Mouse (Mus musculus) c-Kit-positive CD71-negative TER-119-negative erythroid progenitor cells, embryonic 14.5 days (primary cell): Measurements from ENCODE around the gene Kcnh7.

ENCODE experiments used
- DNase-seq: peaks from one replicate; pipeline ENCODE4 v3.0.0-alpha.2; 2013; ENCODE audit warnings: low read depth

The Kcnh7 gene

DNA sequence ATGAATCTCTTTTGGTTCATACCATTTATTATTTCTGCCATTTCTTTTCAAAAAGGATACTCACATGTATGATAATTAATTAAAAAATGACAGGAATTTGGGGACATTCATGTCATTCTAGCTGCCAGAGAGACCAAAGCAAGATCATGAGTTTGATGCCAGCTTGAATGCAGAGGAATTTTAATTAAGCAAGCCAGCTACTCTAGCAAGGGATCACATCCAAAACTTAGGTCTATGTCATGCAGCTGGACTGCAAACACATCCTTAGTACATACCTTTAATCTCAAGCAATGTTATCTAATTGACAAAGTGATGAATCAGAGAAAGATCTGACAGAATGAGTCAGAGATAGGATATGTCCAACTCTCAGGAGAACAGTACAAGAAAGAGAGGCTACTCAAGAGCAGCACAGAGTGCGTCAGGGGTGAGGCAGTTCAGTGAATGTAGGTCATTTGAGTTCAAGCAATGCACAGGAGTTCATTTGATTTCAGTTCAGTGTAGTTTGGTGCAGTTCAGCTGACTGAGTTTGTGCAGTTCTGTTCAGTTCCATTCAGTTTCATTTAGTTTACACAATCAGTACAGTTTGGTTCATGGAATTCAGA, 248.7 kb downstream of the Kcnh7 start:
- no peak for DNase-seq

DNA sequence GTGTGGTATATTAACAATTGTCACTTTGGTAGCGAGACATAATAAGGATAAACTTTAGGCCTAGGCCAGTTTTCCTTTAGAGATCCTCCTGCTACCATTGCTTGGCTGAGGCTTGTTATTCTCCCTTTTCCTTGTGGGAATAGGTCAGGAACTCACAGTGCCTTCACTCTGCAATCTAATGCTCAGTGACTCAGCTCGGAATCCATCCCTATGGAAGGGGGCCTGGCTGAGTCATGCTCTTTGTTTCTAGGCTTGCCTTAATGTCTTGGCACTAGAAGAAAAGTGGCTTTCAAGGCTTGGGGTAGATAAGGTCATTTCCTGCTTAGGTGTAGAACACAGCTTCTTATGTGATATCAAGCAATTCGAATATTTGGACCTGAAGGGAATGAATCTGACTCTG, 255.6 kb downstream of the Kcnh7 start:
- no peak for DNase-seq

DNA sequence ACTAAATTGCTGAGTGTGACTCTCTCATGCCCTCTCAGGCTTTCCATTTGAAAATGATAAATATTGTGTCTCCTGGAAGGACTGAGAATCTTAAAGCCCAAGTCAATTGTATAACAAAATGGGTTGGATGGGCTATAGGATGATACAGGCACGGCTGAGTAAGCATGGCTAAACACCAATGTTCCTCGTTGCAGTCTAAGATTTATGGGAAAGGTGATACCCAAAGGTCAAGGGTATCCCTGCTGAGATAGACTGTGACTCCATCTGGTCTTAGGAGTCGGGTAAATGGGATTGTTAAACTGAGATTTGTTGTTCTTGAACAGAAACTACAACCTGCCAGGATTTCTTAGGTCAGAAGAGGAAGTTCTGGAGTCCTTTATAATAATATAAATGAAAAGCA, 256.0 kb downstream of the Kcnh7 start:
- DNase-seq = no peak

DNA sequence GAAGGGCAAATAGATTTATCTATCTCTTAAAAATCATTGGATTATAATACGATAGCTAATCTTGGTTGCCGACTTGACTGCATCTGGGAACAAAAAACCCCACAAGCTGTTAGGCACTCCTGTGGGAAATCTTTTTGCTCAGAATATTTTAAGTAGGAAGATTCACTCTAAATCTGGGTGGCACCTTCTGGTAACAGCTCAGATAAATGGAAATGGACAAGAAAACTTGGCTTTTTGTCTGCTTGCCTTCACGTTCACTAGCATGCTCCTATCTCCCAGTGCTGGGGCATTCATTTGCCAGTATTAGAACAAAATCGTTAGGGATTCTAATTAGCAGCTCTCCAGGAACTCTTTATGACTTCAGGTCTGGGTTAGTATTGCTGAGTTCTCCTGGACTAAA, 260.3 kb downstream of the Kcnh7 start:
- DNase-seq = no peak

DNA sequence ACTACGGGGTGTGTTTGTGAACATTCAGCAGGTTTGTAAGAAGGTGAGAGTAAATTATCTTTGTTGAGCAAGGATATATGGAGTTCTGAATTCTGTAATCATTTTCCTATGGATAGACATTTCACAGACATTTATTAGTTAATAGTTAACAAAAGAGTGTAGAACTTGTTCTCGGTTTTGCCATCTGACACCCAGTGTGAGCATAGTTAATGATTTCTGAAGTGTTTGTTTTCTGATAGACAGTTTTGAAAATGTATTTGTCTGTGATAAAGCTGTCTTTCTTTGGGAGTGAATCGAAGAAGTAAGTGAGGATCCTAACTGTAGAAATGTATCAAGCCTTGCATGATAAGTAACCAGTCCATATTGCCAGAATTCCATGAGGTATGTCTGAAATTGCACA, 276.4 kb downstream of the Kcnh7 start:
- no peak for DNase-seq

DNA sequence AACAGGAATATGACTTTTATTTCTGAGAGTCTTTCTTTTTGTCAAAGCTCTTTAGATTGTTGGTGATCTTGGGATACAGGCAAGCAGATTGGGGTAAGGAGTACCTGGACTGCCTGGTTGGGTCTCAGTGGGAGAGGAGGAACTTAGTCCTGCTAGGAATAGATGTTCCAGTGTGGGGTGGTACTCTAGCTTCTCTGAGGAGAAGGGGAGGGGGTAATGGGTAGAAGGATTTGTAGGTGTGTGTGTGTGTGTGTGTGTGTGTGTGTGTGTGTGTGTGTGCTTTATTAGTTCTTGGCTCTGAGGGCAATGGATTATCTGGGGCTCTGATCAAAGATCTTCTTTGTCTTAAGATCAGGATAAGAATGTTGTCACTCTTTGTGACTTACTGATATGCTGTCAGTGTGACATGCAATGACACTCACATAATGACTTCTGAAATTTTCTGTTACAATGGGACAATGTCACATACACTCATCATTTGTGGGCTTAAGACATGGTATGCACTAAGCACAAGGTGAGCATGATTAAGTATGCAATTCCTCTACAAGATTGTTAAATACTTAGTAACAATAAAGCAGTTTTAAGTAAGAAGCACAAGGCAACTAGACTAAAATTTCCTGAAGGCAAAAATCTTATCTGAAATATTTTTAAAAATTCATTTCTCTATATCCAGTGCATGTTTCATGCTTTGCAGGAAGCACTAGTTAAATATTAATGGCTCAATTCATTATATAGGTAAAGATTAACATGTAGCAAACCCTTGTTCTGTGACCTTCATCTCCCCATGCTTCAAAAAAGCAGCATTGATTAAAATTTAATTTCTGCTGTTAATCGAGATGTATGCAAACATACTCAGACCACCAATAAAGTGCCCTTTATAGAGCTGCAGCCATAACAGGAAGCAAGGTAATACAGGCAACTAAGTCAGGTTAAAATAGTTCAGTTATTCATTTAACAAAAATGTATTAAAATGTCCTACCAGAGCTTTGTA, 281.4 kb downstream of the Kcnh7 start:
- no peak for DNase-seq

DNA sequence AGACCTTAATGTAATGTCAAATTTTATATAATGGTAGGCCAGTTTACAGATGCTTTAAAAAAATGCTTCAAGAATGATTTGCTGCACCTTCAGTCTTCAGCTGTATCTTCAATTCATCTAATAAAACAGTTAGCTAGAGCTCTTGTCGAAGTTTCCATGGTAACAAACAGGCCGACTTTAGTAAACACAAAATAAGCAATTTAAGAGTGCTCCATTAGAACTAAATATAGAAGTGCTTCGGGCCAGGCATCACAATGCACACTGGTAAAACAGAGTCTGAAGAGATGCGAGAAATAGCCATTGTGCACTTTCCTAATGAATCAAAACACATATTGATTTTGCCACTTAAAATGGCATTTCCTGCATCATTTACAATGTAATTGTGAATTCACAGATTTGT, 305.3 kb downstream of the Kcnh7 start:
- no peak for DNase-seq

DNA sequence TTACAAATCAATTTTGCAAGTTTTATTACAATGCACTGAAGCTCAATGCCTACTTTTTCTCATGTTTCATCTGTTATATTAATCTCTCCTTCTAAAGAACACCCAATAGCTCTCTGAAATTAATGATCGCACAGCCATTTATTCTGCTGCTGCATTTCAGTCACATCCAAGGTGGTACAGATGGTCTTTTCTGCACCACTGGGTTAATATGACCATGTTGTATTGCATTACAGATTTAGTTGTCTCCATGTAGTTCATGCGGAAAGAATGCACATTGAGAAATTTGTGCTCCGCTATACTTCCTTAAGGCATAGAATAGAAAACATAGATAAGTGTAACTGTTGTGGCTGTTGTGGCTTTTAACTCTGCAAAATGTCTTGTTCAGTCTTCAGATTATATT, 328.7 kb downstream of the Kcnh7 start:
- DNase-seq = no peak

DNA sequence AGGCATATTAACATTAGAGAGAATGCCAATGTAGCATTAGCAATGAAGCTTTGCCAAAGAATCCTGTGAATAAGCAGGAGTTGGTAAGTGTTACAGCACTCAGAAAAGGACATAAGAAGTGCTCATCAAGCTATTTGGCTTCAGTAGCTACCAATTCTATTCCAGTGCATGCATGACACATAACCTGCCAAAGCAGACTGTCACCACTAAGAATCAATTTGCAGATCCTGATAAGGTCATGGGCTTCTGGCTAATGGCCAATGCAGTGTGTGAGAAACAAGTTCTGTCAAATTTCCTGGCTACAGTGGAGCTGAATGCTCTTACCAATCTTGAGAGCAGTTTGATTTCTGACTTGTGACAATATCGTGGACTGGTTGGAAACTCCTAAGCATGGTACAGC, 341.5 kb downstream of the Kcnh7 start:
- DNase-seq = no peak

DNA sequence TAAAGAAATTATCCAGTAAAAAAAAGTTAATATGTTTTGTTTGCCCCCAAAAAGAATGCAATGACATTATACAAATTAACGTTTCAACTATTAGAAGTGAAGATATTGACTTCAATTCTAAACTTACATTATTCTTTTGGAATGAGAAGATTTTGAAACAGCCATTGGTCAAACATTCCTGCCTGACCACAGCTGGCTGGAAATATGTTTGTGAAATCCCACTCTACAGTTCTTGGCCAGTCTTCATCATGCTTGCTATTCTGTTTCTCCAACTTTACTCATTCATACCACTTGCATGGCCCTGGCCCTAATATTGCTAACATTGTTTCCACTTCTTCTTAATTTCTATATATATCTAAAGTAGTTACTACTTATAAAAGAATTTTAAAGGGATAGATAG, 349.8 kb downstream of the Kcnh7 start:
- no peak for DNase-seq

DNA sequence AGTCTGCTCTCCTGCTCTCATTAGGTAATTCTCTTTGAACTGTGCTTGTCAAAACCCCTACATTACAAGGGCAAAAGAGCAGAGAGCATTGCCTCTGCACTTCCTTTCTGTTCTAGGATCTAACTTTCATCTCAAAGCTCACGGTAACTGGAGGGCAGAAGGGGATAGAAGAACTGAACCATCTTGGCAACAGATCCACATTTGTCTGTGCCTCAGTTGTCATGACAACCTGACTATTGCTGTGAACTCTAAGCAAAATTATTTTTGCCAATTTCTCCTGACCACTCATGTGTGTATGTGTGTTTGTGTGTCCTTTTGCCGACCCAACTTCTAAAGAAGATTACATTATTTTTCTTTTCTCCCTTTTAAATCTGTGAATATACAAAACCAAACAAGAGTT, 364.9 kb downstream of the Kcnh7 start:
- no peak for DNase-seq

DNA sequence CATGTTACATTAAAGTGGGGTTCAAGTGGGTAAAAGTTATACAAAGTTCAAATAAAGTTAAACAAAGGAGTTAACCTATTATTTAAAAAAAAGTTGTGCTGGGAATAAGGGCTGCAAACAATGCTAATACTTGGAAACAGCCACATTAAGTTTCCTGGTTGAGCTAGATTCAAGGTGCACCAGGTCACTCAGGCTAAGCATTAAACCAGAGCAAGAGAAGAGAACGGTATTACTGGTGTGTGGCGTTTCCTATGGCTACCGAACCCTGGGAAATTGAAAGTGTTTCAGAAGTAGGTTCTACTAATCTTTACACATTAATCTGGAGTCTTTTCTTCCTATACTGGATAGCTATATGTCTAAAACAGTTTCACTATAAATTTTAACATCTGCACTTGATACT, 368.1 kb downstream of the Kcnh7 start:
- DNase-seq = no peak

DNA sequence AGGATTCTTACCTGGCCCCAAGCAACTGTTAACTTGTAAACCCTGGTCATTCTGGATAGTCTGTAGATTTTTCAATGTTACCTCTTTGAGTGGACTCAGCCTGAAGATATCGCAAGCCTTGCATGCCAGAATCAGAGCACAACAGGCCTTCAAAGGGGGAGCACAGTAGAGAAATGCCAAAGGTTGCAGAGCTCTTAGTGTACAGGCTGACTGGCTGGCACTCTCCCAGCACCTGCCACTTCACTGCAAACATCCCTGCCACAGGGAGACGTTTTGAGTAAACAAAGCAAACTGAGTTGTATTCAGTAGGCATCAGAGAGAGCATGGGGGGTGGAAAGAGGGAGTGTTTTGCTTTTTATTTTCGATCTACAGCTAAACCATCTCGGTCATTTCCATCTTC, 375.3 kb downstream of the Kcnh7 start:
- no peak for DNase-seq

DNA sequence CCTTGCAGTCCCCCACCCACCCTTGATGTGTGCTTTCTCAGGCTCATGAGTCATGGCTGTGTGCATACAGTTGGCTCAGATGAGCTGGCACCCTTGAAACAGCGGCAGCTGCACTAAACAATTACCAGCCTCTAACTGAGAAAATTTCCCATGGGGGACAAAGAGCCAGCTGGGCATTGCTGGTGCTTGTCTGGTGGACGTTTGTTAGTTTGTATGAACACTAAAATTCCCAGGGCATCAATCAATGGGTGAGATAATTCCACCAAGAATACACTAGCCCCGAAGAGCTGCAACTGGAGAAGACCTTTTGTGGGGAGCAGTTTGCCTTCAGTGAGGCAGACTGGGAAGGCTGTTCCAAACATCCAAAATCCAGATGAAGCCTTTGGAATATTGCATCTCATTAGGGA, 376.6 kb downstream of the Kcnh7 start:
- no peak for DNase-seq

DNA sequence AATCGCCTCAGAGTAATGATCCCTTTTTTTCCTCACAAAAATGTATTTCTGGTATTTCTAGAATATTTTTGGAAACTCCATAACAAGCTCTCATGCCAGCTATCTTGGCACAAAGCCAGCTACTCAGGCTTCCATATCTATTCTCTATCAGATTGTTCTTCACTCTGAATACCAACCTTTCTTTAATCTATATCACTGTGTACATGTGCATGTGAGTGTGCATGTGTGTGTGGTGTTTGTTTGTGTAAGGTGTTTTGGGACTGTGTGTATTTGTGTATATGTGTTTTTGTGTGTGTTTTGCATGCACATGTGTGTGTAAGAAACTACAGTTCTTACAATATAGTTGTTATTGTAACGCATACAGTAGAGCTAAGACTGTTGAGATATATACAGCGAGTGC, 377.2 kb downstream of the Kcnh7 start:
- DNase-seq = no peak

DNA sequence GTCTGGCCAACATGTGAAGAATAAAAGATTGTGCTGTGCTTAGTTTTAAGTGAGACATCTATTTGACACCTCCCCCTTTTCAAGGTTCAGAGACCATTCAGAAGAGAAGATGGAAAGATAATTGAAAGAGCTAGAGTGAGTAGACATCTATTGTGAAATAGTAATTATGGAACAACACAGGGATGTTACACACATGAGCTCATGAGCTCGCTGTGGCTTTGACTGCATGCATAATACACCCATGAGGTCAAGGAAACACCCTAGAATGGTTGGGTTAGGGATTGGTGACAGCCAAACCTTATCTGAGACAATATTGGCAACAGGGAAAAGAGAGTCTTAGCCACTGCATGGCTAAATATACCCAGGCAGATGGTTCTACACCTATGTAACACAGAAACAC, 380.1 kb downstream of the Kcnh7 start:
- no peak for DNase-seq

DNA sequence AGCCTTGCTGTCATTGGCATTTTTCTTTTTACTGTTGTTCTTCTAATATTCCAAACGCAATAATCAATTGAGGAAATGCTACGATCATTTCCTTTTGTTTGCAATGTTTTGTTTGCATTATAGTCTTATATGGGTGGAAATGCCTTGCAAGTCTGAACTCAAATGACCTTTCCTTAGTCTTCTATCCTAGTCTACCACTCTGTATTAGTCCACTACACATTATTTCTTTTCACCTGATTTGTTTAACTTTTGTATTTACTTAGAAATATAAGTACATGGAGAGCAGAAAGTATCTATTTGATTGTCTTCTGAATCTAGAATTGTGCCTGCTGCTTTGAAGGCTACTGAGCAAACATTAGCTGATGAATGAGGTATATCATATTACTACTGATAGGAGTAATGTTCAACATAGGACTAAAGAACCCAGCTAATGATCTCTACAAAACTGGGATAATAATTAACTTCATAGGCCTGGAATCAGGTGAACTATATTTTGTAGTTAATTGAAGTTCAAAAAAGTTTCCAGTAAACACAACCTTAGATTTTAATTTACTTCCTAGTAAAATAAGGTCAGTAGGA, 399.5 kb downstream of the Kcnh7 start:
- no peak for DNase-seq

DNA sequence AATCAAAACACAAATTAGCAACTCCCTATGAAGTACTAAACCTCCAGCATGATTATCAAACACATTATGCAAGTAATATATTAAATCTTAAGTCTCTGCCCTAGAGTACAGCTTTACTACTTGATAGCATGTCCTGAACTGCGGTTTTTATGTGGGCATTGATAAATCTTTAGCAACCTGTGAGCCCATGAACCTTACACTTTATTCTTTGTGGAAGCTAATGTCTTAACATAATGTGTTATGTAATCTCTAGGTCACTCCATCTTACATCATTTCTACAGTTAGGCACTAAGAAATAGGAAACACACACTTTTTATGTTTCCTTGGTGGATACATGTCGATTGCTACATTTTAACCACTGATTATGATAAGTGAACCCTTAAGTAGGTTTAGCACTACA, 437.8 kb downstream of the Kcnh7 start:
- DNase-seq = no peak

DNA sequence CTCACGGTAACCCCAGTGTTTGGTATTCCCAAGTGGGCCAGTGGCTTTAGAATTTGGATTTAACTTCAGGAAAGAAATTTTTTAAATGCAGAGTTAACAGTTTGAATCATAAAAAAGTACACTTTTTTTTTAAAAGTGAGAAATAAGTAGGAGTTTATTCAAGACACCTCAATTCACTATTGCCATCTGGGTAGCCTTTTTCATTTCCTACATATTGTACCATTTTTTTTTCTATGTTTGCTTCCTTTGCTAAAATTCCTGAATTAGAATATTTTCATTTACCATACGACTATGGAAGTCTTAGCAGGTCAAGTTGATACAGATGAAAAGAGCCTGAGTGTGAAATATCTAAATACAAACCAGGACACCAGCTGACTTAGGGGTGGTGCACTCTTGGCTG, 441.0 kb downstream of the Kcnh7 start:
- no peak for DNase-seq

DNA sequence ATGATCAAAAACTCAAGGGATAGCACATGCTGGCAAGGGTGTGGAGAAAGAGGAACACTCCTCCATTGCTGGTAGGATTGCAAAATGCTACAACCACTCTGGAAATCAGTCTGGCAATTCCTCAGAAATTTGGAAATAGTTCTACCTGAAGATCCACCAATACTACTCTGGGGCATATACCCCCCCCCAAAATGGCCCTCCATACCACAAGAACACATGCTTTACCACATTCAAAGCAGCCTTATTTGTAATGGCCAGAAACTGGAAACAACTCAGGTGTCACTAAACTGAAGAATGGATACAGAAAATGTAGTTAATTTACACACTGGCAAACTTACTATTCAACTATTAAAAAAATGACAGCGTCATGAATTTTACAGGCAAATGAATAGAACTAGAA, 453.4 kb downstream of the Kcnh7 start:
- no peak for DNase-seq

DNA sequence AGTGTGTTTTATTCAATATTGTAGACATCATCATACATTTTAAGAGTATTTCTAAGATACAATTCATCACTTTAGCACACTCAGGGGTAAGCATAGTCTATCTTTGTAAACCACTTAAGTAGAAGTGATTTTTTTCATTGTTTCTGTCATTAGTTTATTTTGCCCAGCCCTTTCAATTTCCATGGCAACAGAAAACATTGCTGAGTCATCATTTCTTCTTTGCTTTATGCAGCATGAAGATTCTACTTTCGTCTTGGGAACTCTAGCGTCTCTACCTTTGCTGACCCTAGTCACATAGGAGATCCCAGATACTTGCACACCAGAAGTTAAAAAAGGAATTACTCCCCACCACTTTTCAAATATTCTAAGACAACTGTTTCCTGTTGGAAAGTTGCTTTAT, 456.4 kb downstream of the Kcnh7 start:
- DNase-seq = no peak

DNA sequence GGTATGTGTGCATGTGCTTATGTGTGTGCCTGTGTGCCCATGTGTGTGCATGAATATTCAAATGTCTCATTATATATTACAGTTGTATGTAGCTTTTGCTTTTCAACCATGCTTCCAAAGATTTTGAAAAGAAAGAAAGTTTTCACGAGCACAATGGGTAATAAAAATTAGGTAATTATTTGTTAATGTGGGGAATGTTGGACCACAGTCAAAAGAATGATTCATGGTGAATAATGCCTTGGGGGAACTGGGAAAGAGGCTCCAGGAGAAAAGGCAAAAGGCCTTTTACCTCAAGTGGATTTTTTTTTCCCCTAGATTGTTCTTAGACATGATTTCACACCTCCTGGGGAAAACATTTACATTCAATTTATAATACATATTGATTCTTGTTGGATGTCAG, 458.1 kb downstream of the Kcnh7 start:
- DNase-seq = no peak

DNA sequence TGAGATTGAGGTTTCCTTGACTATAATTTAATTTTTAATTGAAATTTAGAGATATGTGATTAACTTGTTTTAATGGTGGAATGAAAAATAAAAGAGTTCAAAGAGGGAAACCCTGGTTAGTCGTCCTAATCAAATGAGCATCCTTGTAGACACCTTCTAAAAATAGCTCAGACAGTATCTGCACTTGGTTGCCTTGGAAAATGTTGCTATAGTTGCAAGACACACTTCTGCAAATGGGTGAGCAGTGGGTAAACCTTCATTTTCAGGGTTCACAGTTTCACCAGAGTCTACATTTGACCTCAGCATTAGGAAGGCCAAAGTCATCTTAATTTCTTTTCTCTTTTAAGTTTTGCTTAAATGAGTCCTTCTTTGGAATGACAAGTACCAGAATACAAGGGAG, 465.7 kb downstream of the Kcnh7 start:
- DNase-seq = no peak
